Mouse (Mus musculus) kidney, postnatal 14 days (tissue): ENCODE results near the gene Slc26a11.
A peak's percentile ranks its signal among the peaks of the same experiment; 100 is the strongest.
"Not testable (repeated sequence)": the region's sequence is repeated elsewhere in the genome, so short reads cannot be mapped to it uniquely, and the experiment has no call there.

Experiments used
- DNase-seq: peaks from one replicate; pipeline ENCODE4 v3.0.0; 2022; ENCODE audit warnings: mixed read lengths

The Slc26a11 gene

DNA sequence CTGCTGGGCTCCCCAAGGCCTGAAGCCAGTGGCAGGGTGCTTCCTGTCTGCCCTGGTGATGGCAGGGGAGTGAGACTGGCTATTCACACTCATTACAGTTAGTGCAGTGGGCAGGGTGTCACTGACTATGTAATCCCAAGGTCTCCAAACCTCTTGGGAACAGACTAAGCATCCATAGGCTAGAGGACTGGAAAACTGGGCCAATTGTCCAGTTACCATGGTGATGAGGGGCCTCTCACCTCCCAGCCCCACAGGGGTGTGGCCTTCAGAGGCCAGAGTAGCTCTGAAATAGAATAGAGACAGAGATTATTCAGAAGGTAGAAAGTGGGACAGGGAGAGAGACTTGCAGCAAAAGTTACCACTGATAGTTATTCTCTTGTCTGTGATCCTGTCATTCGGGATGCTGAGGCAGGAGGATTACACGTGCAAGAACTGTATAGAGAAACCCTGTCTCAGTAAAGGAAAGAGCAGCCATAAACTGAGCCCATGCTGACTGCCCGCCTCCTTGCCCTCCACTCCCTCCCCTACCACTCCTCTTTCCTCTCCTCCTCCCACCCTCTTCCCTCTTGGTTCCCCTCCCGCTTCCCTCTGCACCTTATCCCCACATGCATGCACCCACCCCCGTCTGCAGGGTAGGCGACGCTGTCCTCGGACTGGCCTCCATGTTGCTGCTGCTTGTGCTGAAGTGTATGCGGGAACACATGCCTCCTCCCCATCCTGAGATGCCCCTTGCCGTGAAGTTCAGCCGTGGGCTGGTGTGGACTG, 7.6 kb downstream of the Slc26a11 start:
- no peak for DNase-seq

GRCm38 (mm10) chr11:119363534-119364145, 8.3 kb downstream of the Slc26a11 start:
- DNase-seq, result peak; percentile 73

GRCm38 (mm10) chr11:119375425-119375824, 20.1 kb downstream of the Slc26a11 start:
- DNase-seq, result peak; percentile 12

- no peak for DNase-seq
Observed at GRCm38 (mm10) chr11:119377326-119377725, 22.0 kb downstream of the Slc26a11 start.

DNA sequence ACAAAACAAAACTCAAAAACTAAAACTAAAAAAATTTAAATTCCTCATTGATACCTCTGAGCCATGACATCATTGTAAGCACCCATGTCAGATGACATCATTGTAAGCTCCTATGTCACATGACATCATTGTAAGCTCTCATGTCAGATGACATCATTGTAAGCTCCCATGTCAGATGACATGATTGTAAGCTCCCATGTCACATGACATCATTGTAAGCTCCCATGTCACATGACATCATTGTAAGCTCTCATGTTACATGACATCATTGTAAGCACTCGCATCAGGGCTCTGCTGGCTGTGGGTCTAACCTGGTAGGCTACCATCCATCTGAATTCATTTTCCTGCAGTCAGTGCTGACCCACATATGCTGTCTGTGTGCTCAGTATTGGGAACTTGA, 23.2 kb downstream of the Slc26a11 start:
- no peak for DNase-seq

- no peak for DNase-seq
Observed at GRCm38 (mm10) chr11:119381631-119382337, 26.4 kb downstream of the Slc26a11 start.

DNA sequence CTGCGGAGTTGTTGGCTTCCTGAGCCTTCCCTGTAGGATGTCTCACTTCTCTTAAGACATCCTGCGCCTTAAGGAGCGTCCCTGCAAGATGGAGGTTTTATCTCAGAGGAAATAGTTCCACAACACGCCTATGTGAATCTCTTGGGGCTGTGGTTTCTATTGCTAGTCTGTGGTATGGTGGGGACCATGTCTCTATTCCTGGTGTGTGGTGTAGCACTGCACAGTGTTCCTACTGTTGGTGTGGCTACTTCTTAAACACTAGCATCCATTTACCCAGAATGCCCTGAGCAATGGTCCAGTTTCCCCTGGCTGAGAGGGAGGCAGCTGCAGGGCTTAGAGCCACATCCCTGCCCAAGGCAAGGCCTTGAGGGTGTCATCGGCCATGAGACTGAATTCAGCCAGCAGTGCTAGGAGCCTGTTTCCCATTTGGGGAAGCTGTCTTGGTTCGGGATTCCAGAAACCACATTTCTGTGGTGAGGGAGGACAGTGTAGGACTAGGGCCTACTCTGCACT, 27.0 kb downstream of the Slc26a11 start:
- no peak for DNase-seq

GRCm38 (mm10) chr11:119384904-119385303, 29.5 kb downstream of the Slc26a11 start:
- DNase-seq, result no peak

DNA sequence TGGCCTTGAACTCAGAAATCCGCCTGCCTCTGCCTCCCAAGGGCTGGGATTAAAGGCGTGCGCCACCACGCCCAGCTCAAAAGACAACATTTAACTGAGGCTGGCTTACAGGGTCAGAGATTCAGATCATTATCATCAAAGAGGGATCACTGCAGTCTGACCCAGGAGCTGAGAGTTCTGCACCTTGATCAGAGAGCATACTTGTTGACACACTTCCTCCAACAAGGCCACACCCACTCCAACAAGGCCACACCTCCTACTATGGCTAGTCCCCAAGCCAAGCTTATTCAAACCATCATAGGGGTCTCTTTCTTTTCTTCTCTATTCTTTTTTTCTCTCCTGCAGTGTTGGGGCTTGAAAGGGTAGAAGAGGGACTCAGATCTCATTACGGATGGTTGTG, 30.9 kb downstream of the Slc26a11 start:
- no peak for DNase-seq

- not testable (repeated sequence) for DNase-seq
Observed at GRCm38 (mm10) chr11:119387273-119387672, 31.9 kb downstream of the Slc26a11 start.

GRCm38 (mm10) chr11:119389851-119390270, 34.5 kb downstream of the Slc26a11 start:
- peak; percentile 89 for DNase-seq

DNA sequence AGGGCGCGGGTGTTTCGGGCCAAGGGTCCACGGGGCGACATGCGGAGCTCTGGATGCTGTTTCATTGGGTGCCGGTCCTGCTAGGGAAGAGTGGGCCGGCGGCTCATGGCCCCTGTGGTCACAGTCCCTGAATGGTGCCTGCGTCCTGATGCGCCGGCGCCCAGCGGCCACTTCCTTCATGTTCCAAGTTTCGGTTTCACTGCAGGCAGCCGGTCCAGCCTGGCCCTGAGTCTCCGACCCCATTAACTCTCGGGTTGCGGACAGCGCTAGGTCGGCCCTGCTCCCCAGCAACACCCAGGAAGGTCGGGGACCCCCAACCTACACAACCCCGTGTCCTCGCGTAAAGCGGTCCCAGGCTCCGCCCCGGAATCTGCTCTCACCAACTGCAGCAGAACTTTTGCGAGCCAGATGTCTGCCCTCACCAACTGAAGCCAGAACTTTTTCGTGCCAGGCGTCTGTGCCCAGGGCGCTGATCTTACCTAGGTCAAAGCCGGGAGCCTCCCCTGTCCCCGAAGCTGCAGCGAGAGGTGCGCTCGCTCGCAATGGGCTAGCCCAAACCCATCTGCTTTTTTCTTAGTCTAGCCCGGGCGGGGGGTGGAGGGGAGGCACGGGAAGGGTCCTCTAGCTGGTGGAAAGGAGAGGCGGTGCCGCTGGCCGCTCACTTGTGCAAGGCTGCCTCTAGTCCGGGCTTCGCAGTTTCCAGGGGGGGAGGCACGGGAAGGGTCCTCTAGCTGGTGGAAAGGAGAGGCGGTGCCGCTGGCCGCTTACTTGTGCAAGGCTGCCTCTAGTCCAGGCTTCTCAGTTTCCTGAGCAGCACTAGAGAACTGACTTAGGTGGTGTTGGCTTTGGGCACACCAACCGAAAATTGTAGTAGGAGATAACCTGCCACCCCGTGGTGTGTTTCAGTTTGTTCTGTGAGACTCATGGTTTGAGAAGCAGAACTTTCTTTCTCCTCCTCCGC, 35.2 kb downstream of the Slc26a11 start:
- peak; percentile 83 for DNase-seq

DNA sequence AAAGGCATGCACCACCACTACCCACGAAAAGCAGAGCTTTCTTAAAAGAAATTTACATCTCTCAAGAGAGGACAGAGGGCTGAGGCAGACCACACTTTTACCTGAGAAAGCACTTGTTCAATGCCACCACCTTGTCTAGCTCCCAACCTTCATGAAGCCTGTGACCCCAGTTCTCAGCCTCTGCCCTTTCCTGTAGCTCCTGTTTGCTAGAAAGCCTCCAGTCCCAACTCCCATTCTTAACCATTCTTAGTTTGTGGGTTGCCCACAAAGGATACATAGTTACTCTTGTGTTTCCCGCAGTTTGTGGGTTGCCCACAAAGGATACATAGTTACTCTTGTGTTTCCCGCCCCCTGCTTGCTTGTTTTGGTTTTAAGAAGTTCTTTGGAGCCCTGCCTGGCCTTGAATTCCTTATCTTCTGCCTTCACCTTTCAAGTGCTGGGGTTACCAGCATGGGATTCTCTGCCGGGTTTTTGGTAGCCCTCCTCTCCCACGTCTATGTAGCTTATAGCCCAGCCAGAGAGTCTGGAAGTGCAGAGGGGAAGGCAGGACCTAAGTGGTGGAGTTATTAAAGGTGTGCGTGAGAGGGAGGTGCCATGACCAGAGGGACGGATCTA, 36.1 kb downstream of the Slc26a11 start:
- no peak for DNase-seq

DNA sequence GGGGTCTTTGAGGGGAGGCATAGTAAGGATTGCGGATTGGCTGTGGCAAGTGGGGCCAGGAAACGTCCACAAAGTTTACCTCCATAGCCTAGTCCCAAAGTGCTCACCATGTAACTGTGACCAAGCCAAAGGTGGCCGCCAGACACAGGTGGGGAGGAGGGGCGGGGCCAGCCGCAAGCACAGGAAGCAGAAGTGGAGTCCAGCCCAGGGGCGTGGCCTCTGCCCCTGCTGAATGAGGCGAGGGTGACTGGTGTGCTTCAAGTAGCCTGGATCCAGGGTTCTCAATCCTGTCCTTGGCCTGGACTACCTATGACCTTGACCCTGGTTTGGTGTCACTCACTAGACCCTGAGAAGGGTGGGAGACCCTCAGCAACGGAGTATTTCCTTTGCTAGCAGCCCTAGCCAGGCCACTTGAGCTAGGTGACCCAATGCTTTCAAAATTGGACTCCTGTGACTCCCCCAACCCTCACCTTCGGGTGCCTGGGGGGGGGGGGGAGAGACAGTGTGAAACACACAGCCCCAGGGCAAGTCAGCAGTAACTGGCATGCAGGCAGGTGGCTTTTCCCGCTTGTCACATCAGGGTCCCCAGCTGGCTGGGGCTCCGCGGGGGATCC, 36.8 kb downstream of the Slc26a11 start:
- peak; percentile 89 for DNase-seq

- DNase-seq, result peak; percentile 81
Observed at GRCm38 (mm10) chr11:119392800-119393482, 37.6 kb downstream of the Slc26a11 start, which contains the start of gene Rnf213. TSS of gene Rnf213 (plus strand) at chr11:119393100.

- DNase-seq, result no peak
Observed at GRCm38 (mm10) chr11:119393483-119393804, 38.1 kb downstream of the Slc26a11 start.

DNA sequence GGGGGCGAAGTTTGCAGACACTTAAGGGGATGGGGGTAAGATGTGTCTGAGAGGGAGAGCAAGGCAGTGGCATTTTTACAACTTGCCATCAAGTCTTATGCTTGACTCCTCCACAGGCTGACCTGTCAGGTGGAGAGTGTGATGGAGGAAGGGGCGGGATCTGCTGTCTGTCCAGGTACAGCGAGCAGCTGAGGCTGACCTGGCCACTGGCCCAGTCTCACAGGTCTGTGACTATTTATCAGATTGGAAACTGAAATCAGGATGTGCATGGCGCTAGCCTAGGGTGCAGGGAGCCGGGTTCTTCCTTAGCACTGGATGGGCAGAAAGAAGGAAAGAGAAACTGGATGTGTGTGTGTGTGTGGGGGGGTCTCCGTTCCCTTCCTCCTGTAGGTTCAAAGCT, 38.9 kb downstream of the Slc26a11 start:
- peak; percentile 24 for DNase-seq

- DNase-seq, result no peak
Observed at GRCm38 (mm10) chr11:119395394-119395793, 40.0 kb downstream of the Slc26a11 start.

GRCm38 (mm10) chr11:119395931-119396330, 40.6 kb downstream of the Slc26a11 start:
- no peak for DNase-seq

- DNase-seq, result no peak
Observed at GRCm38 (mm10) chr11:119396461-119396860, 41.1 kb downstream of the Slc26a11 start.
